Mouse (Mus musculus): Measurements from ENCODE around the gene Tal1.

DNA sequence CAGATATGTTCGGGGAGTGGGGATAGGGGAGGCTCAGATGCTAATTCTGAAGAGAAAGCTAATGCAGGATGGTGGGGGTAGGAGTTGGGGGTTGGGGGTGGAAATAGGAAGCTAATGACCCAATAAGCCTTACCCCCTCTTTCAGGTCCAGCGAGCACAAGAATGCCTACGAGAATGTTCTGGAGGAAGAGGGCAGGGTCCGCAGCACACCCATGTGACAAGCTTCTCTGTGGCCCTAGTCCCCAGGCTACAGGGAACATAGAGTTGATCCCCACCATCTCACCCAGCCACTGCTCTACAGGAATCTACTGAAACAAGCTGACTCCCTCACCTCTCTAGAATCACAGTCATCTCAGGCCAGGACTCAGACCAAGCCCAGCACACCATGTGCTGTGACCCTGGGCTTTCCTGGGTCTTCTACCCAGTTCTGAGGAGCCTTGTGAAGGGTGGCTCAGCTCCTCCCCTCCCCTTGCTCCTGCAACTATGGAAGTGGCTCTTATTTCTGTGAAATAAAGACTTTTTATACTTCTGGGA lies 37.2 kb downstream of the Tal1 start:
- TF ChIP-seq CTCF (IDR thresholded peaks at IDR 0.05; ENCODE audit: extremely low read depth, insufficient read depth, low read length) (no peak), POLR2A (IDR thresholded peaks at IDR 0.05; ENCODE audit: extremely low read depth, insufficient read depth, low read length) (no peak)

All from cortical plate, adult 2 months (tissue).